Mouse (Mus musculus) heart, embryonic 15.5 days (tissue): ENCODE data around the gene Cabp4. TPM values are rescaled to one million over a fixed set of nuclear protein-coding genes. Genes with fewer than 3 reads are reported as not detected.

Experiments
- ATAC-seq: fragments of 200-750 bp; cut with Nextera tagmentation; replicated peaks from 2 replicates; pipeline ENCODE4 v1.8.0; 2017; ENCODE audit warnings: low read depth, moderate TSS enrichment; ENCODE audit not compliant: insufficient number of reproducible peaks, insufficient read depth, low FRiP score
- H3K27ac ChIP-seq: fragments of 300-500 bp; sonication (generic); 2 replicates; pipeline ENCODE4 v1.5.1; 2015; ENCODE audit warnings: mild to moderate bottlenecking, inconsistent platforms
- H3K27me3 ChIP-seq: fragments of 300-500 bp; sonication (generic); 2 replicates; pipeline ENCODE4 v1.6.1; 2015; ENCODE audit warnings: inconsistent platforms
- H3K36me3 ChIP-seq: fragments of 300-500 bp; sonication (generic); 2 replicates; pipeline ENCODE4 v1.6.1; 2015; ENCODE audit warnings: mild to moderate bottlenecking, inconsistent platforms
- H3K4me1 ChIP-seq: fragments of 300-500 bp; sonication (generic); replicated peaks from 2 replicates; pipeline ENCODE4 v1.6.1; 2015; ENCODE audit warnings: inconsistent platforms
- H3K4me2 ChIP-seq: fragments of 300-500 bp; sonication (generic); 2 replicates; pipeline ENCODE4 v1.6.1; 2015; ENCODE audit warnings: inconsistent platforms, mild to moderate bottlenecking, moderate library complexity
- H3K4me3 ChIP-seq: fragments of 300-500 bp; sonication (generic); 2 replicates; pipeline ENCODE4 v1.5.1; 2015; ENCODE audit warnings: mild to moderate bottlenecking, inconsistent platforms
- H3K9ac ChIP-seq: fragments of 300-500 bp; sonication (generic); 2 replicates; pipeline ENCODE4 v1.6.1; 2015; ENCODE audit warnings: mild to moderate bottlenecking, inconsistent platforms
- H3K9me3 ChIP-seq: fragments of 300-500 bp; sonication (generic); replicated peaks from 2 replicates; pipeline ENCODE4 v1.6.1; 2016; ENCODE audit warnings: inconsistent platforms
- WGBS: fragments of 180-500 bp; shearing (Covaris S2); methylation state at CpG from one replicate; pipeline ENCODE4 v1.1.7; 2015; ENCODE audit warnings: mixed read lengths; 5-methylcytosine and 5-hydroxymethylcytosine counted together
- polyA plus RNA-seq: library from polyadenylated mRNA; unstranded; fragments of >200 nt; fragmentation: Nextera tagmentation; extraction: Ambion mirVana; gene quantifications from 2 replicates; pipeline ENCODE4 v1.2.1, GENCODE M21; 2015

Gene Cabp4
- polyA plus RNA-seq, 1 experiment from 2014 or later: not detected

DNA sequence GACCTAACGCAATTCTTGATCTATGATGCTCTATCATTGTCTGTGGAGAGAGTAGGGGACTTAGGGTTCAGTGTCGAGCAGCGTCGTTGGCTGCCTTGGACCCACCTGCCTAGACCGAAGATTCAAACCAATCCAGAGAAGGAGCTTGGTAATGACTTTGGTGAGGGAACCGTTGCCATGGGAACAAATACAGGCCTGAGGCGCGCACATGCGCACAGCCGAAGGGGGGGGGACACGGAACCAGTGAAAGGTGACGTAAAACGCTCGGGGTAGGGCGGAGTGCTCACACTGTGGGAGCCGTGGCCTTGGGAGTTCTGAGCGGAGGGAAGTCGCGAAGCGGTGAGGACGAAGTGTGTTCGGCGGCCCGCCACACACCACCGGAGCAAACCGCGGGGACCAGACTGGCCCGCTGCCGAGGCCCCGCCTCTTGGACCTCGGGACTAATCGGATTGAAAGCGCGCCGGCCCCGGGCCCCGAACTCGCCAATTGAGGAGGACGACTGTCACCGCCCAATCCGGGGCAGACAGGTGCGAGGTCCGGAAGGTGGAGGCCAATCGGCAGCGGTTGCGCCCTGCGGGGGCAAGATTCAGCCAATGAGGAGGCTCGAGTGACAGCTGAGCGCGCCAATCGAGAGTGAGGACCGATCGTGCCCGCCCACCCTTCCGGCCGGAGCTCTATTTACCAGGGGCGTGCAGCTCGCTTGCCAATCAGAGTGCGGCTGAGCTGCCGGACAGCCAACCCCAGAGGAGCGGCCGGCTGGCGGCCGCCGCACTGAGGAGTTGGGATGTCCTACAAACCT lies 47.0 kb downstream of the Cabp4 start, which contains the start of gene Cdk2ap2:
Gene Cdk2ap2 (plus strand): TSS at position 541 of the 799 bp plus-strand sequence.
- H3K9me3 ChIP-seq: no peaks in the 10 kb centered on the region
- ATAC-seq: peak; percentile 89
- peak within 1 kb of the TSS; percentile 87 for H3K27ac ChIP-seq
- WGBS: under 1% methylated on average over 65 of the region's 65 CpGs
- H3K4me3 ChIP-seq: peak within 1 kb of the TSS; percentile 66
- H3K36me3 ChIP-seq: no peaks in the 10 kb centered on the region
- H3K4me1 ChIP-seq: peaks cover 44% of the 10 kb centered on the region
- H3K27me3 ChIP-seq: peaks cover 11% of the 10 kb centered on the region
- H3K9ac ChIP-seq: peak within 1 kb of the TSS; percentile 59
- peak within 1 kb of the TSS; percentile 79 for H3K4me2 ChIP-seq

DNA sequence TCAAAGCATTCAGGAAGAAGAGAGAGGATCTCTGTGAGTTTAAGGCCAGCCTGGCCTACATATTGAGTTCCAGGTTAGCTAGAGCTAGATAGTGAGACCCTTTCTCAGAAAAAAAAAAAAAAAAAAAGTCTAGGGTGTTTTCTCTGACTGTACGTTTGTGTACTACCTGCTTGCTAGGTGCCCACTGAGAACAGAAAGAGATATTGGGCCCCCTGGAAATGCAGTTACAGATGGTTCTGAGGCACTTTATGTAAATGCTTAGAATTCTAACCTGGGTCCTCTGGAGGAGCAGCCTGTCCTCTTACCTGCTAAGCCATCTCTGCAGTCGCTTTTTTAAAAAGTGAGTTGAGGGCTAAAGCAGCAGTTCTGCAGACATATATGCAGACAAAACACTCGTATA lies 48.0 kb downstream of the Cabp4 start:
- Histone ChIP-seq H3K4me1 (peaks cover 39% of the 10 kb centered on the region), H3K9me3 (no peaks in the 10 kb centered on the region), H3K4me3 (no peak overlapping the region), H3K27me3 (peaks cover 2% of the 10 kb centered on the region), H3K4me2 (peak overlapping the region; percentile 79; the same call in 1 of the 2 replicates), H3K36me3 (no peaks in the 10 kb centered on the region), H3K9ac (no peak overlapping the region), H3K27ac (no peak overlapping the region)
- 64% methylated on average over 3 of the region's 3 CpGs for WGBS
- ATAC-seq: no peak

DNA sequence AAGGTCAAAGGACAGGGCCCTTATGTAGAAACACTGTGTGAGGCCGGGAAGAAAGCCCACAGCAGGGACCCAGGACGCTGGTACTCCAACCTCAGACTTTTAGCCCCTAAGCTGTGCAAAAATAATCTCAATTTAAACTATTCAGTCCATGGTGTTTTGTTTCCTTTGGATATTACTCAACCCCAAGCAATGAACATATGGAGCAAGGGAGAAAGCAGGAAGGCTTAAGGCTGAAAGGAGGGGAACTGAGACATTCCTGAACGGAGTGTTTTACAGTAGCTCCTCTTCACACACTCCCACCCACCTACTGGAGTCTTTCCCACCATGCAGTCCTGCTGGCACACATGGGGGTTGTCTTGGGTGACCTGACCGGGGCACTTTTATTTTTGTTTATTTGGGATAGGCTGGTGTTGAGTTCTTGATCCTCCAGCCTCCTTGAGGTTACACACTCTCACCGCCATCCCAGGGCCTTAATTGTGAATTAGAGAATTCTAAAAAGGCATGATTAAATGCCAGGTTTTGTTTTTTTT lies 49.0 kb downstream of the Cabp4 start:
- WGBS: 77% methylated on average over 5 of the region's 5 CpGs
- no peak for ATAC-seq

DNA sequence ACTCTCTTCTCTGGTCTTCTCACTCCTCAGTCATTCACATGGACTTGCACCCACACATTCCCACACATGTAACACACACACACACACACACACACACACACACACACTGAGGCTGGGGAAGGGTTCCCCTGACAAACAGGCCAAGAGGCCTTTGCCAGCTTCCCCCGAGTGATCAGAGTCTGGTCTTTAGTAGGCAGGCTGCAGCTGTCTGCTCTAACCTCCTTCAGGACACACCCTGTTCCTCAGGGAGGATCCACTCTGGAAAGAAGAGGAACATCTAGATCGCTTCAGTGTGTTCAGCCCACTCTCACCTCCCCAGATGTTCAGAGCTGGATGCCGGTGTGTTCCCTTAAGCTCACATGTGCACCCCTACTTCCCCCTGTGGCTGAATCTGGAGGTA lies 49.5 kb downstream of the Cabp4 start:
- Histone ChIP-seq H3K27me3 (peaks cover 2% of the 10 kb centered on the region; the same call in 1 of the 2 replicates), H3K4me1 (peaks cover 24% of the 10 kb centered on the region), H3K9me3 (no peaks in the 10 kb centered on the region), H3K4me2 (no peak overlapping the region), H3K27ac (no peak overlapping the region), H3K9ac (no peak overlapping the region), H3K4me3 (no peak overlapping the region), H3K36me3 (no peaks in the 10 kb centered on the region)
- WGBS: 80% methylated on average over 3 of the region's 3 CpGs
- ATAC-seq: no peak

More for the DNA sequence above, 49.0 kb downstream of the Cabp4 start:
- Histone ChIP-seq H3K27ac (no peak overlapping the region), H3K4me3 (no peak overlapping the region), H3K9ac (no peak overlapping the region), H3K9me3 (no peaks in the 10 kb centered on the region), H3K4me1 (peaks cover 29% of the 10 kb centered on the region), H3K27me3 (no peaks in the 10 kb centered on the region), H3K4me2 (no peak overlapping the region), H3K36me3 (no peaks in the 10 kb centered on the region)

DNA sequence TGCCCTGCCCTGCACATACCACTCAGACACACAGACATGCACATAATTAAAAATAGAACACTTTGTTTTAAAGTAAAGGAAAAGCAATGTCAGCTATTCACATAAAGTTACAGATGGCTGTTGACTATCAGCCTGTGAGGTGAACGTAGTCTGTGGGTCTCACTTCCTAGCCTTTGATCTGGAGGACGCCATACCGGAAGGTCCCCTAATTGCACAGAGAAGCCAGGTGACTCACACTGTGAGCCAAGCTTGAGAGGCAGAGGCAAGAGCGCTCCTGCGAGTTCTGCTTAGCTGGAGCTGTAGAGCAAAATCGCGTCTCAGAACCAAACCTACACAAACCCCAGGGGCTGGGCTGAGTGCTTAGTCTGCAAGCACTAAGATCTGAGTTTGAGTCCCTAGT lies 50.1 kb downstream of the Cabp4 start:
- Histone ChIP-seq H3K27me3 (peaks cover 7% of the 10 kb centered on the region), H3K27ac (no peak overlapping the region), H3K4me1 (peaks cover 18% of the 10 kb centered on the region), H3K9me3 (no peaks in the 10 kb centered on the region), H3K4me2 (no peak overlapping the region), H3K4me3 (no peak overlapping the region), H3K36me3 (no peaks in the 10 kb centered on the region), H3K9ac (no peak overlapping the region)
- WGBS: 66% methylated on average over 7 of the region's 7 CpGs
- no peak for ATAC-seq

DNA sequence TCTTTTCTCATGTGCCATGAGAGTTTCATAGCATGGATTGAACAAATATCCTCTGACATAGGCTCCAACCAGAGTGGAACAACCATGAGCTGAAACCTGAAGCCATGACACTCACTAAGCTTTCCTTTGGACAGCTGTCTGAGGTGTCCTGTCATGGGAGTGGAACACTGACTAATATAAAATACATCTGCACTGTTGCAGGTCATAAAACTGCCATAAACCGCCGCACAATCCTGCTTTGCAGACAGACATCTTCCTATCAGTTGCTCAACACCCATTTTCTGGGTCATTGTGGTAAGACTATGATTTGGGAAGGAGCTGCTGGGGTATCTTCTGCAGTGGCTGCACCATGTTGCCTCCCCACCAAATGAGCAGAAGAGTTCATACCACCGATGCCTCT lies 51.1 kb downstream of the Cabp4 start:
- no peak for ATAC-seq
- no peak overlapping the region for H3K27ac ChIP-seq
- H3K9me3 ChIP-seq: no peaks in the 10 kb centered on the region
- H3K36me3 ChIP-seq: no peaks in the 10 kb centered on the region
- H3K4me2 ChIP-seq: no peak overlapping the region
- H3K27me3 ChIP-seq: peaks cover 7% of the 10 kb centered on the region
- H3K9ac ChIP-seq: no peak overlapping the region
- 77% methylated on average over 3 of the region's 3 CpGs for WGBS
- H3K4me3 ChIP-seq: no peak overlapping the region
- peaks cover 8% of the 10 kb centered on the region for H3K4me1 ChIP-seq

DNA sequence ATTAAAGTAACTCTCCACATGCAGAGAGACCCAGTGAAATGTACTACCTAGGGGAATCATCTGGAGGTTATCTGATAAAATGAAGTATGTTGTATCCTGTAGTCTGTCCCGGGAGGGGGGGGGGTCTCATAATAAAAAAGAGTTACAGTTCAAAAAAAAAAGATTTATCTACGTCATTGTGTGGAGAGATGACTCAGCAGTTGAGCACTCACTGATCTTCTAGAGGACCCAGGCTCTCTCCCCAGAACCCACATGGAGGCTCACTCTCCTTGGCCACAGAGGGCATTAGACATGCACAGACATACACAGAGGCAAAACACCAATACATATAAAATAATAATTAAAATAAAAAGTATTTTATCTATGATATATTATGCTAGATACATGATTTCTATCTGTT lies 52.5 kb downstream of the Cabp4 start:
- Histone ChIP-seq H3K9ac (no peak overlapping the region), H3K4me2 (no peak overlapping the region), H3K36me3 (no peaks in the 10 kb centered on the region), H3K27ac (no peak overlapping the region), H3K4me3 (no peak overlapping the region), H3K9me3 (no peaks in the 10 kb centered on the region), H3K4me1 (peaks cover 13% of the 10 kb centered on the region), H3K27me3 (peaks cover 7% of the 10 kb centered on the region)
- ATAC-seq: no peak
- WGBS: 43% methylated on average over 2 of the region's 2 CpGs

DNA sequence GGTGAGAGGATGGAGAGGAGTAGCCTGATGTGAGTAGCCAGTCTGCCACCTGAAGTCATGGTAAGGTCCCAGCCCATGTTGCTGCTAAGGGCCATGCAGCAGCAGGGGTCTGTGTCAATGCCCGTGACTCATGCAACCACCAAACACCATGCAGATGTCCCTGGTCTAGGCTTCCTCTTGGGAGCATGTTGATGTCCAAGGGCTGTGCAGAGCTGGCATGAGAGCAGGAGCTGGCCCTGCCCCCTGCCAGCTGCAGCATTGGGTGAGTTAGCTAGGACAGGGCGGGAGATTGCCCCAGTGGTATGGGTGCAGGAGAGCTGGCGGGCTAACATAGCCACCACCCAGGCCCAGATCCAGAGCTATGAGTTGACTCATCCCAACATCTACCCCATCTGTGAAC lies 53.4 kb downstream of the Cabp4 start:
- no peak overlapping the region for H3K27ac ChIP-seq
- WGBS: 77% methylated on average over 3 of the region's 3 CpGs
- H3K4me3 ChIP-seq: no peak overlapping the region
- peaks cover 11% of the 10 kb centered on the region for H3K4me1 ChIP-seq
- no peak overlapping the region for H3K9ac ChIP-seq
- H3K27me3 ChIP-seq: peaks cover 7% of the 10 kb centered on the region
- no peaks in the 10 kb centered on the region for H3K36me3 ChIP-seq
- no peaks in the 10 kb centered on the region for H3K9me3 ChIP-seq
- no peak for ATAC-seq
- H3K4me2 ChIP-seq: no peak overlapping the region

DNA sequence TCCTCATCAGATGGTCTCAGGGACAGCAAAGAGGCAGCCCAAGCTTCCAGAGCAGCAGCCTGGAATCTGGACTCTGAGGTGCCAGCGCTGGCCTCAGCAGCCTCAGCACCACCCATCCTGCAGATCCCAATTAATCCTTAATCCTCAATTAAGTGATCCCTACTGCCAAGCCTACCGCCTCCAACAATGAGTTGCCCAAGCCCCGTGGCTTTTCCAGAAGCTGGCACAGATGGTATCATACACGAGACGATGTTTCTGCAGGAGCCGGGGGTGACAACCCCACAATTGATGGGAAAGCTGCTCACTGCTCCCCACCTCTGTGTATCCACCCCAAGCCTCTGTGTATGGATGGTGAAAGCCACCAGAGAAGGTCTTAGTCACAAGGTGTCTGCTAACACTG lies 54.7 kb downstream of the Cabp4 start:
- H3K4me1 ChIP-seq: peaks cover 11% of the 10 kb centered on the region
- H3K9ac ChIP-seq: no peak overlapping the region
- H3K36me3 ChIP-seq: no peaks in the 10 kb centered on the region
- no peaks in the 10 kb centered on the region for H3K9me3 ChIP-seq
- H3K4me2 ChIP-seq: no peak overlapping the region
- H3K27me3 ChIP-seq: peaks cover 15% of the 10 kb centered on the region
- H3K27ac ChIP-seq: no peak overlapping the region
- no peak overlapping the region for H3K4me3 ChIP-seq
- no peak for ATAC-seq
- WGBS: 74% methylated on average over 6 of the region's 6 CpGs

DNA sequence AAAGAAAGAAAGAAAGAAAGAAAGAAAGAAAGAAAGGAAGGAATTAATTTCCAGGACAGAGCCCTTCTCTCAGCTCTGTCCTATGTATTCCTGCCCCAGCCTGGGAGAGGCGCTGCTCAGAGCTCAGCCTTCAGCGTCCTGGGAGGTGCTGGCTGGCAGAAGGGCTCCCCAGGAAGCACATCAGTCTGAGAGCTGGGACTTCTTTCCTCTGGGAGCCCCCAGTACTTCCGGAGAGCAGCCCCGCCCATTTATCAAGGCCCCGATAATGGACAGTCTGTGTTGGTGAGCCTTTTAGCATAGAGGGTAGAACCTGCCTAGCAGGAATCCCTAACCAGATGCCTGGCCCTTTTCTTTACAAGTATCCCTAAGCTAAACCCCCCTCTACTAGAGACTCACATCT lies 55.7 kb downstream of the Cabp4 start:
- H3K4me1 ChIP-seq: peaks cover 8% of the 10 kb centered on the region
- WGBS: 38% methylated on average over 5 of the region's 5 CpGs
- no peak for ATAC-seq
- no peaks in the 10 kb centered on the region for H3K9me3 ChIP-seq
- no peak overlapping the region for H3K27ac ChIP-seq
- no peak overlapping the region for H3K4me2 ChIP-seq
- H3K36me3 ChIP-seq: no peaks in the 10 kb centered on the region
- peaks cover 22% of the 10 kb centered on the region for H3K27me3 ChIP-seq
- no peak overlapping the region for H3K4me3 ChIP-seq
- H3K9ac ChIP-seq: no peak overlapping the region

DNA sequence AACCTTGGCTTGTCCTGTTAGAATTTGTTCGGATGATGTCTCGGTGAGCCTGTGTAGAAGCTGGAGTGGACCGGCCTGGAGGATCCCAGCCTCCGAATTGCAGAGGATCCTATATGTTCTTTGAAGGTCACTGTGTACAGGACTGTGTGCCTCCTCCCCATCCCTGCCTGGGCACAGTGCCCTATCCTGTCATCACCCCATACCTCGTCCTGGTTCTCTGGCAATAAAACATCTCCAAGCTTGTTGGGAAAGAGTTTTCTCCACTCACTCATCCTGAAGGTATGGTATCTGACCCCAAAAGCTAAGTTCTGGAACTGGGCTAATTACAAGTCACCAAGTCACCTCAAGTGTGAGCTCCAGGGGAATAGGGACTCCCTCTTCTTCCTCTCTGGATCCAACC lies 56.7 kb downstream of the Cabp4 start:
- Histone ChIP-seq H3K4me3 (no peak overlapping the region), H3K36me3 (no peaks in the 10 kb centered on the region), H3K9me3 (no peaks in the 10 kb centered on the region), H3K4me1 (peaks cover 8% of the 10 kb centered on the region), H3K27me3 (peaks cover 24% of the 10 kb centered on the region), H3K9ac (no peak overlapping the region), H3K4me2 (no peak overlapping the region), H3K27ac (peak overlapping the region; percentile 65)
- ATAC-seq: peak; percentile 72
- WGBS: 62% methylated on average over 5 of the region's 5 CpGs

DNA sequence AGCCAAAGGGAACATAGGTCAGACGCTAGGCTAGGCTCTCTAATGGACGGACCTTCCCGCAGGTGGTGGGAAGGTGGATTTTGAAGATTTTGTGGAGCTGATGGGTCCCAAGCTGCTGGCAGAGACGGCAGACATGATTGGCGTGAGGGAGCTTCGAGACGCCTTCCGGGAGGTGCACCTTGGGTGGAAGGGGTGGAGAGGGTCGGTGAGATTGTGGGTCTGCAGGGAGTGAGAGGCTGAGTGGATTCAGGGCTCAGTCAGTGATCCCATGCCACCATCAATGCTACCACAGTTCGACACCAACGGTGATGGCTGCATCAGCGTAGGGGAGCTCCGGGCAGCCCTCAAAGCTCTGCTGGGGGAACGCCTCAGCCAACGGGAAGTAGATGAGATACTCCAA lies 57.7 kb downstream of the Cabp4 start:
- Histone ChIP-seq H3K36me3 (no peaks in the 10 kb centered on the region), H3K4me3 (no peak overlapping the region), H3K27me3 (peaks cover 24% of the 10 kb centered on the region), H3K27ac (no peak overlapping the region), H3K9ac (no peak overlapping the region), H3K4me1 (peaks cover 8% of the 10 kb centered on the region), H3K4me2 (no peak overlapping the region), H3K9me3 (no peaks in the 10 kb centered on the region)
- 91% methylated on average over 15 of the region's 15 CpGs for WGBS
- ATAC-seq: no peak
